Mouse (Mus musculus) small intestine, adult 2 months (tissue): ENCODE measurements around the gene Ssr2.

Source experiments
- CTCF ChIP-seq: fragments of 200-500 bp; IDR thresholded peaks from 2 replicates; pipeline ENCODE4 v1.5.1; 2012; ENCODE audit warnings: low read depth, mild to moderate bottlenecking, control low read depth, inconsistent platforms, low read length, moderate library complexity, mixed read lengths; ENCODE audit not compliant: insufficient replicate concordance, insufficient read length; ENCODE audit errors: extremely low read depth
- POLR2A ChIP-seq: fragments of 200-500 bp; IDR thresholded peaks from 2 replicates; pipeline ENCODE4 v1.6.1; 2012; ENCODE audit warnings: low read depth, mild to moderate bottlenecking, control low read depth, inconsistent platforms, low read length, moderate library complexity

GRCm38 (mm10) chr3:88570341-88570740, 5.3 kb upstream of the Ssr2 start:
- TF ChIP-seq POLR2A (no peak), CTCF (no peak)
